Mouse (Mus musculus) myocyte (in vitro differentiated cells): Measurements from ENCODE around the gene Brinp1.

Experiments
- POLR2A ChIP-seq: IDR thresholded peaks from one replicate; pipeline ENCODE4 v1.6.1; 2011; ENCODE audit warnings: low read depth, mild to moderate bottlenecking, control low read depth, moderate library complexity; ENCODE audit not compliant: insufficient read length
- TCF12 ChIP-seq: IDR thresholded peaks from one replicate; pipeline ENCODE4 v1.6.1; 2011; ENCODE audit warnings: mild to moderate bottlenecking, control low read depth; ENCODE audit not compliant: poor library complexity, insufficient read depth, severe bottlenecking

GRCm38 (mm10) chr4:68768256-68768655 lies 185.9 kb downstream of the Brinp1 start:
- TF ChIP-seq POLR2A: no peak
- no peak for TF ChIP-seq TCF12
